Mouse (Mus musculus): Measurements from ENCODE around the gene Pla2g7. TPM values are rescaled to one million over a fixed set of nuclear protein-coding genes. Genes with fewer than 3 reads are reported as not detected.
"Not testable (repeated sequence)": the region's sequence is repeated elsewhere in the genome, so short reads cannot be mapped to it uniquely, and the experiment has no call there.

Pla2g7 gene
- polyA plus RNA-seq (2012; rRNA removed) = 143 and 150 TPM in 2 replicates

GRCm38 (mm10) chr17:43567992-43568888 lies at the start of gene Pla2g7:
Gene Pla2g7 (plus strand): TSS chr17:43568098.
- DNase-seq (ENCODE audit: extremely low spot score in 1 of 2, low spot score in 1 of 2) = peak; percentile 24 to 65

GRCm38 (mm10) chr17:43518644-43519409 lies 49.1 kb upstream of the Pla2g7 start:
- peak; percentile 9 to 82 for DNase-seq (ENCODE audit: extremely low spot score in 1 of 2, low spot score in 1 of 2)

- DNase-seq (ENCODE audit: extremely low spot score in 1 of 2, low spot score in 1 of 2) = no peak
Observed at GRCm38 (mm10) chr17:43520166-43520565, 47.7 kb upstream of the Pla2g7 start.

GRCm38 (mm10) chr17:43530507-43530906 lies 37.4 kb upstream of the Pla2g7 start:
- peak in 1 of 2 experiments; percentile 10 for DNase-seq (ENCODE audit: extremely low spot score in 1 of 2, low spot score in 1 of 2)

- DNase-seq (ENCODE audit: extremely low spot score in 1 of 2, low spot score in 1 of 2) = no peak
Observed at GRCm38 (mm10) chr17:43531192-43531591, 36.7 kb upstream of the Pla2g7 start.

- DNase-seq (ENCODE audit: extremely low spot score in 1 of 2, low spot score in 1 of 2) = peak in 1 of 2 experiments; percentile 17
Observed at GRCm38 (mm10) chr17:43534362-43535222, 33.3 kb upstream of the Pla2g7 start.

GRCm38 (mm10) chr17:43536841-43537240 lies 31.1 kb upstream of the Pla2g7 start:
- DNase-seq (ENCODE audit: extremely low spot score in 1 of 2, low spot score in 1 of 2) = not testable (repeated sequence)

GRCm38 (mm10) chr17:43538767-43539166 lies 29.1 kb upstream of the Pla2g7 start:
- no peak for DNase-seq (ENCODE audit: extremely low spot score in 1 of 2, low spot score in 1 of 2)

GRCm38 (mm10) chr17:43543539-43543938 lies 24.4 kb upstream of the Pla2g7 start, which contains the start of gene Ankrd66:
Gene Ankrd66 (minus strand): TSS chr17:43543639.
- DNase-seq (ENCODE audit: extremely low spot score in 1 of 2, low spot score in 1 of 2) = no peak

- no peak for DNase-seq (ENCODE audit: extremely low spot score in 1 of 2, low spot score in 1 of 2)
Observed at GRCm38 (mm10) chr17:43544040-43544439, 23.9 kb upstream of the Pla2g7 start.

GRCm38 (mm10) chr17:43551122-43551630 lies 16.7 kb upstream of the Pla2g7 start:
- DNase-seq (ENCODE audit: extremely low spot score in 1 of 2, low spot score in 1 of 2) = no peak

GRCm38 (mm10) chr17:43554516-43555403 lies 13.1 kb upstream of the Pla2g7 start:
- no peak for DNase-seq (ENCODE audit: extremely low spot score in 1 of 2, low spot score in 1 of 2)

- DNase-seq (ENCODE audit: extremely low spot score in 1 of 2, low spot score in 1 of 2) = no peak
Observed at GRCm38 (mm10) chr17:43557104-43557503, 10.8 kb upstream of the Pla2g7 start.

GRCm38 (mm10) chr17:43557541-43558090 lies 10.3 kb upstream of the Pla2g7 start:
- peak; percentile 51 to 53 for DNase-seq (ENCODE audit: extremely low spot score in 1 of 2, low spot score in 1 of 2)

- no peak for DNase-seq (ENCODE audit: extremely low spot score in 1 of 2, low spot score in 1 of 2)
Observed at GRCm38 (mm10) chr17:43558678-43559077, 9.2 kb upstream of the Pla2g7 start.

- no peak for DNase-seq (ENCODE audit: extremely low spot score in 1 of 2, low spot score in 1 of 2)
Observed at GRCm38 (mm10) chr17:43563192-43563987, 4.5 kb upstream of the Pla2g7 start.

- peak in 1 of 2 experiments; percentile 24 for DNase-seq (ENCODE audit: extremely low spot score in 1 of 2, low spot score in 1 of 2)
Observed at GRCm38 (mm10) chr17:43567593-43567991, 306 bp upstream of the Pla2g7 start.

GRCm38 (mm10) chr17:43569287-43569686 lies 1.4 kb downstream of the Pla2g7 start:
- no peak for DNase-seq (ENCODE audit: extremely low spot score in 1 of 2, low spot score in 1 of 2)

All from frontal cortex, adult 2 months (tissue).